Mouse (Mus musculus): ENCODE measurements around the gene Fam189a2.

Fam189a2 gene

GRCm38 (mm10) chr19:24024667-24025066, 6.2 kb downstream of the Fam189a2 start:
- DNase-seq: no peak

DNA sequence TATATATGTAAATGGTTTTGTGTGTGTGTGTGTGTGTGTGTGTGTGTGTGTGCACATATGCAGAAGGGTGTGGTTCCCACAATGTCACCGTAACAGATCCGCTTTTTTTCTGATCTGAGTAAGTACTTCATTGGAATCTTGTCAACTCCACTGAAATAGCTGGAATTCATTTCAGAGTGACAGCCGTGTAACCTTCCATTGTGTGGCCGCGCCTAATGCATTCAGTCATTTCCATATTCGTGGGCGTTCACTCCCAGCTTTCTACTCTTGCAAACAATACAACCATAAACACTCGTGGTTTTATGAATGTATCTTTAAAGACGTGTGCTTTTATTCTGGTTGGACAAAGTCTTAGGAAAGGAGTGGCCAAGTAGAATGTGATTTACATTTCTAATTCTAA, 6.7 kb downstream of the Fam189a2 start:
- no peak for DNase-seq

DNA sequence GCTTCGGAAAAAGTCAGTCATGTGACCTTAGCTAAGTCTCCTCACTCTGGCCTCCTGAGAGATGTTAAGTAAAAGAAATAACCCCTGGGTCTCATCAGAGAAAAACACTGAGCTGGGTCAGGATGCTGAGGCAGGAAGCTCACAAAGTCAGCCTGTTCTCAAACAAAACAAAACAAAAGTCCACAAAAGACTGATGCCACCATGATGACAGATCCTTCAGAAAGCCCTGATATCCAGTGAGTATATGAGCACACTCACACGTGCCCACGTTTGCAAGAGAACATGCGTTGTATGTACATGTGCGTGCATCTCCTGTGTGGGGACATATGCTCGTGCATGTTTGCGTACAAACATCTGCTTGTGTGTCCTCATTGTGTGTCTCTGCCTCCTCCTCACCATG, 7.5 kb downstream of the Fam189a2 start:
- no peak for DNase-seq

- DNase-seq: no peak
Measured at GRCm38 (mm10) chr19:24022771-24023170, 8.0 kb downstream of the Fam189a2 start.

- DNase-seq: no peak
Measured at GRCm38 (mm10) chr19:24022301-24022700, 8.5 kb downstream of the Fam189a2 start.

GRCm38 (mm10) chr19:24020736-24021135, 10.1 kb downstream of the Fam189a2 start:
- DNase-seq: no peak

- DNase-seq: no peak
Measured at GRCm38 (mm10) chr19:24019609-24020008, 11.2 kb downstream of the Fam189a2 start.

DNA sequence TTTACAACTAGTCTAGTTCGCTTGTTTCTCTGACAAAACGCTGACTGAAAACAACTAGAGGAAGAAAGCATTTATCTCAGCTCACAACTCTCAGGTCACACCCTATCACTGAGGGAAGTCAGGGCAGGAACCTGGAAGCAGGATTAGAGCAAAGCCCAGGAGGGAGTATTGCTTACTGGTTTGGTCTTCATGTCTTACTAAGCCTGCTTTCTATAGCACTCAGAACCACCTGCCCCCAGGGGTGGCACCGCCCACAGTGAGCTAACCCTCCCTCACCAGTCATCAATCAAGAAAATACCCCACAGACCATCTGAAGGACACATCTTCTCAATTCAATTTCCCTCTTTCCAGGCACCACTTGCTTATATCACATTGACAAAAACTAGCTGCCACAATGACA, 12.4 kb downstream of the Fam189a2 start:
- DNase-seq: no peak

DNA sequence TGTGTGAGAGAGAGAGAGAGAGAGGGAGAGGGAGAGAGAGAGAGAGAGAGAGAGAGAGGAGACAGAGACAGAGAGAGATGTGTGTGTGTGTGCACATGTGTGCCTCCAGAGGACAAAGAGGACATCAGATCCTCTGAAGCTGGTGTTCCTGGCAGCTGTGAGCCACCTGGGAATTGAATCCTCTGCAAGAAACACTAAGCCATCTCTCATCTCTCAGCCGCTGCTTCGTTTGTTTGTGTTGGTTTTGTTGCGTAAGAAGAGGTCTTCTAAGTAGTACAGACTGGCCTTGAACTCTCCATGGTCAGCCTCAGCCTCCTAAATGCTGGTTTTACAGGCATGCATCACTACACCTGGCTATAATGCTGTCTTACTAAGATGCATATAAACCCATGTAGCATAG, 12.9 kb downstream of the Fam189a2 start:
- DNase-seq: no peak

DNA sequence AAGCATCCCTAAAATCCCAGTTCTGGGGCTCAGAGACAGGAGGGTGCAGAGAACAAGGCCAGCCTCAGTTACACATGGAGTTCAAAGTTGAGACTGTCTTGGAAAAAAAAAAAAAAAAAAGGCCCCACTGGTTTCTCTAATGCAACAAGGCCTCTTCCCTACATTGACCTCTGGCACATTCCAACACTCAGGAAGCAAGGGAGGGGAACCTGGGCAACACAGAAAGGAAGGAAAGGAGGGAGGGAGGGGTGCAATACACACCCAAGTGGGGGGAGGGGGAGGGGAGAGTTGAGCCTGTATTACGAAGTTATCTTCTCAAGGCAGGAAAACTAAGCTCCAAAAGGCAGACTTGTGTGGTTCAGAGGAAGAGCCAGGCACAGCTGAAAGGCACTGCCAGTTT, 13.4 kb downstream of the Fam189a2 start:
- DNase-seq: peak; percentile 19

- DNase-seq: no peak
Measured at GRCm38 (mm10) chr19:24016706-24017386, 14.0 kb downstream of the Fam189a2 start.

- DNase-seq: no peak
Measured at GRCm38 (mm10) chr19:24013241-24013640, 17.6 kb downstream of the Fam189a2 start.

DNA sequence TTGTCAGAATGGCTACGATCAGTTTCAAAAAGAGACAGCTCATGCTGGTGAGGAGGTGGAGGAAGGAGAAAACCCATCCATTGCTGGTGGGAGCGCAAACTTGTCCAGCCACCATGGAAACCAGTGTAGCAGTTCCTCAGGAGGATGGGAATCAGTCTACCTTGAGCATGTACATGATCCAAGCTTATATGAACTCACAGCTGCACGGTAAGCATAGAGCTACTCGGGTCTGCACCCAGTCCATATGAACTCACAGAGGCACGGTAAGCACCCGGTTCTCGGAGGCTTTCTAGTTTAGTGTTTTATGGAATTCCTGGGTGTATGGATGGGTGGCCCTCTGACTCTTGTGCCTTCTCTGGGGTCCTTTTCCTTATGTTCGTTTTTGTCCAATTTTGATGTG, 18.3 kb downstream of the Fam189a2 start:
- DNase-seq: no peak

- DNase-seq: no peak
Measured at GRCm38 (mm10) chr19:24007638-24008360, 23.0 kb downstream of the Fam189a2 start.

DNA sequence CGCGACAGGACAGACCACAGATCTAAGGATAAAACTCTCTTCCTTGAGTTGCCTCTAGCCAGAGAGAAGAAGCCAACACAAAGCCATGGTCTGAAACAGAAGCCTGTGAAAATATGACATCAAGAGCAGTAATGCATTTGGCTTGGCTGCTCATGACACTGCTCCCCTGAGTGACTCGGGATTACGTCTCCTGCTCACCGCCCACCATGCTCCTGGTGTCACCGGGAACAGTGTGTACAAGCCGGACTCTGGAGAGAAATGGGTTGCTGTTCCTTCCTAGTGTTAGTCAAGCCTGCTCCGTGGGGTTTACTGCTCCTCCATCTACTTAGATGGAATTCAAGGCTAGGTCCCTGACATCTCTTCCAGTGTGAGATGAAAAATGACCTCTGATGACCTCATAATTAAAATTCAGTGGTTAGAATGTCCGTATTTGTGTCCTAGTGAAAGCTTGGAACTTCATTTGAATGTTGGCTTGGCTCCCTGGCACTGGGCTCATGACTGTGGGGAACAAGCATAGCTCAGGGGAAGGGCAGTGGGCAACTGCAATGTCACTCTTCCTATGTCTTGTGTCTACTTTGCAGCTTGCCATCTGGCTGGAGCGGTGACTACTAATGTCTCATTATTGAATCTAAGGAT, 23.7 kb downstream of the Fam189a2 start:
- no peak for DNase-seq

DNA sequence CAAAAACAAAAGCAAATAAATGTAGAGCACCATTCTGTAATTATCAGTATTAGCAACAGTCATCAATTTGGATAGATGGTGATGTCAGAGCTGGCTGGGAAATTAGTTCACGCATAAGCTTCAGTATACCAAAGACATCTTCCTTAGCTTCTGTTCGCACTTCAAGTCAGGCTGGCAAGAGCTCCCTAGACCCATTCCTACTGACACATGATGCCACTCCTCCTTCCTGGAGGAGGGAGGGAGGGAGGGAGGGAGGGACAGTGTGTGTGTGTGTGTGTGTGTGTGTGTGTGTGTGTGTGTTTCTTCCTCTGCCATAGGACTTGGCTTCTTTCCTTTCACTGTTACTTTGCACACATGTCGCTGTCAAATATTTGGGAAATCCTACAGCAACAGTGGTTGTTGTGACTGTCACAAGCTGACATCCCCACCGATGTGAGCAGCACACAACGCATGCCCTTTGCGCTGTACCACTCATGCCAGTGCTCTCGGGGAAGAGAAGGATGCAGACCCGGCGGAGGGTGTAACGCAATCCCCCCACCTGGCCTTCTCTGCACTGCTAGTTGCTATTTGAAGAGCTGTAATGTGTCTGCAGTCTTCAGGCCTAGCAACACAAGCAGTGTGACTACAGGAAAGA, 34.9 kb downstream of the Fam189a2 start:
- DNase-seq: no peak

- DNase-seq: no peak
Measured at GRCm38 (mm10) chr19:23988166-23988565, 42.7 kb downstream of the Fam189a2 start.

GRCm38 (mm10) chr19:23987291-23987690, 43.5 kb downstream of the Fam189a2 start:
- DNase-seq: no peak

DNA sequence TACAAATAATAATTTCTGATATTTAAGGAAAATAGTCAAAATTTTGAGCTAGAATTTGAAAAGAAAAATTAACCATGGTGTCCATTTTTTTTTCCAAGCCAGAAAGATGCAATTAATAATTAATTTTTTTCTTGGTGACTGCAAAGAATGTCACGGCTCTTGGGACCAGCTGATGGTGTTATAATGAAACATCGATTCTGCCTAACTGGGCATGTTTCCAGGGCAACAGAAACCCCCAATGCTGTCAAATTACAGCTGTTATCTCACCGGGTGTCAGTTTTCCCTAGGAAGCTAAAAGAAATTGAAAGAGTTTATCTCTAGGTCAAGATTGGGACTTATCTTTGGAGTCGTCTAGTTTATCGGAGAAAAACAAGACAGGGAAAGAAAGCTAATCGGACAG, 46.6 kb downstream of the Fam189a2 start:
- DNase-seq: no peak

DNA sequence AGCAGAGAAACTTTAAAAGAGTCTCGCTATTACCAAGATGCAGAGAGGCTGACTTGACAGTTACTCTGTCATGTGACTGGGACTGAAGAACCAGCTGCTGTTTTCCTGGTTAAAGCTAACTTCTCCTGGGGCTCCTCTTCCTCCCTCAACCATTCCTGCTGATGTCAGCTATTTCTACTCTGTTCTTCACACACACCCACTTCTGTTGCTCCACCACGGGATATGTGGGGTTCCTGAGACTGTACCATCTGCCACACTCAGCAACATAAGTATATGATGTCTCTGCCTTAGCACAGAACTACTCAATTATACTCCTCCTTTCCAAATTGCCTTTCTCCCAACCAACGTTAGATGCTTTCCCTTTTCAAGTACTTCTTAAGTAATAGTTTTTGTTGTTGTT, 50.2 kb downstream of the Fam189a2 start:
- DNase-seq: no peak

GRCm38 (mm10) chr19:23977901-23978443, 52.8 kb downstream of the Fam189a2 start:
- DNase-seq: no peak

- DNase-seq: no peak
Measured at GRCm38 (mm10) chr19:23972881-23973649, 57.8 kb downstream of the Fam189a2 start.

DNA sequence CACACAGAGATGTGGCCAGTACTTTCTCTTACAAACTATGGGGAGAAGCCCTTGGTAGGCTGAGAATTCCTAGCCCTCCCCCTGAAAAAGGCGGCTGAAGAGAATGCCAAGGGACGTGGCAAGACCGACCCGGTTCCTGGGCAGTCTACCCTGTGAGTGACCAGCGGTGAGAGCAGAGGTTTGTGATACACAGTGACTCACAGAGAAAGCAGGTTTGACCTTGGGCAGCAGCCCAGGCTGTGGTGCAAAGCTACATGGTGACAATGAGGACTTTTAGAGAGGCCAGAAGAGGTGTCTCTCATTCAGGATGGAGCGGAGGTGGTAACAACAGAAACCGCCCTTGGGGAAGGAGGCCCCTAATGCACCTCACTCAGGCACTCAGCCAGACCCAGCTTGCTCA, 59.4 kb downstream of the Fam189a2 start:
- no peak for DNase-seq

Measured in liver (tissue).